Mouse (Mus musculus): ENCODE measurements at regions not wholly inside any gene's neighbourhood (a gene's known extent, or its start where the extent isn't known, plus 50 kb on each side); places are given as distances from the start of the nearest gene placed in this dataset.

- no peak for TF ChIP-seq POLR2A (IDR thresholded peaks at IDR 0.05; ENCODE audit: insufficient read depth, low read length)
- TF ChIP-seq CTCF (IDR thresholded peaks at IDR 0.05; ENCODE audit: low read depth, low read length), result no peak
- no peak for TF ChIP-seq EP300 (IDR thresholded peaks at IDR 0.05; ENCODE audit: insufficient read depth, low read depth, low read length)
Measured at GRCm38 (mm10) chr1:76394038-76394437, 848.0 kb downstream of the Slc4a3 start.
